ENCODE assay signal across 16 mouse cellular contexts in the genomic region with DNA sequence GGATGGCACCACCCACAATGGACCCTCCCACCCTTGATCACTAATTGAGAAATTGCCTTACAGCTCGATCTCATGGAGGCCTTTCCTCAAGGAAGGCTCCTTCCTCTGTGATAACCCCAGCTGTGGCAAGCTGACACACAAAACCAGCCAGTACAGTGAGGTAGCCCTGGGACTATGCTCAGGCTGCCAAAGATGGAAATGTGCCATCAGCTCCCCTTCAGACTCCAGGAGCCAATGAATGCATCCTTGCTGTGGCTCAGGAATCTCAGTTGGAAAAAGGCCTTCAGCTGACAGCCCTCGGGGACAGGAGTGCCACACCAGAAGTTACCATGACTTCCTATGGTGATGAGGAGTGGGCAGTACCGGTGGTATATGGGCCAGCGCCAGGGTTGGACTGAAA. TPM values are rescaled to one million over a fixed set of nuclear protein-coding genes. Genes with fewer than 3 reads are reported as not detected.
"Had no signal": no experiment of that assay in that cellular context is flagged by ENCODE, and none has a peak within 500 bp of the region (broad histone marks: within the 10 kb centered on the region; RNA-seq: fewer than 3 reads in every experiment).

No protein-coding gene starts in this region.

- H3K4me1 ChIP-seq: limb, embryonic 12.5 days; liver, embryonic 13.5 days; stomach, embryonic 15.5 days had no signal

- H3K4me3 ChIP-seq: limb, embryonic 12.5 days; liver, embryonic 13.5 days; stomach, embryonic 15.5 days had no signal

- H3K9ac ChIP-seq: limb, embryonic 12.5 days; liver, embryonic 13.5 days; liver, postnatal 0 days; stomach, embryonic 15.5 days had no signal

- H3K36me3 ChIP-seq: limb, embryonic 12.5 days; liver, embryonic 13.5 days; stomach, embryonic 15.5 days had no signal

- H3K27ac ChIP-seq: limb, embryonic 12.5 days; liver, embryonic 13.5 days; stomach, embryonic 15.5 days had no signal

- H3K27me3 ChIP-seq: limb, embryonic 12.5 days; liver, embryonic 13.5 days; stomach, embryonic 15.5 days had no signal

- H3K4me2 ChIP-seq: limb, embryonic 12.5 days; liver, embryonic 13.5 days; stomach, embryonic 15.5 days had no signal

- H3K9me3 ChIP-seq: limb, embryonic 12.5 days; liver, embryonic 13.5 days; stomach, embryonic 15.5 days had no signal

- ATAC-seq: liver, postnatal 0 days; midbrain, embryonic 16.5 days had no signal

- DNase-seq: kidney, adult 8-10 months; kidney, postnatal 25 days; liver; liver, embryonic 13.5 days; liver, postnatal 0 days; right cerebral cortex, postnatal 14 days; thymus, adult 2 months; thymus, postnatal 25 days had no signal

RNA-seq across cellular contexts. Expression of gene Mrln, which starts 50.2 kb away (rescaled TPM):
- total RNA-seq: layer of hippocampus, postnatal 25 days; left cerebral cortex, adult 8-10 months; left cerebral cortex, postnatal 25 days; megakaryocyte progenitor cell, adult 5-6 weeks had no signal
- polyA plus RNA-seq: midbrain, embryonic 16.5 days; spleen, adult 2 months had no signal
